Mouse (Mus musculus): ENCODE data around the gene Lnpep. TPM values are rescaled to one million over a fixed set of nuclear protein-coding genes. Genes with fewer than 3 reads are reported as not detected.
"Not testable (repeated sequence)": the region's sequence is repeated elsewhere in the genome, so short reads cannot be mapped to it uniquely, and the experiment has no call there.

Lnpep gene
- polyA plus RNA-seq, 1 experiment from 2014 or later: 3.2 TPM

- no peaks in the 10 kb centered on the region for H3K27me3 ChIP-seq
- peaks cover 11% of the 10 kb centered on the region for H3K36me3 ChIP-seq
- ATAC-seq (ENCODE audit: low read depth) (no peak), DNase-seq (no peak)
- H3K9ac ChIP-seq: no peak overlapping the region
- H3K27ac ChIP-seq: no peak overlapping the region
- 45% methylated on average over 3 of the region's 3 CpGs for WGBS (ENCODE audit: insufficient replicate concordance)
- no peak overlapping the region for H3K4me2 ChIP-seq
- H3K4me3 ChIP-seq (replicated peaks): no peak overlapping the region
- H3K4me1 ChIP-seq (replicated peaks): peaks cover 13% of the 10 kb centered on the region
- H3K9me3 ChIP-seq (replicated peaks): no peaks in the 10 kb centered on the region
Observed at GRCm38 (mm10) chr17:17581234-17581633, 43.6 kb downstream of the Lnpep start.

- Histone ChIP-seq H3K27ac (no peak overlapping the region), H3K4me3 (replicated peaks) (no peak overlapping the region), H3K4me2 (no peak overlapping the region), H3K4me1 (replicated peaks) (no peaks in the 10 kb centered on the region; the same call in 1 of the 2 replicates), H3K9me3 (replicated peaks) (no peaks in the 10 kb centered on the region), H3K27me3 (no peaks in the 10 kb centered on the region), H3K9ac (no peak overlapping the region), H3K36me3 (peaks cover 31% of the 10 kb centered on the region)
- ATAC-seq (ENCODE audit: low read depth): no peak
- DNase-seq: no peak
- whole genome bisulfite sequencing (ENCODE audit: insufficient replicate concordance): 83% methylated on average over 9 of the region's 9 CpGs
Observed at GRCm38 (mm10) chr17:17576399-17576798, 48.5 kb downstream of the Lnpep start.

GRCm38 (mm10) chr17:17567071-17567470 is 57.8 kb downstream of the Lnpep start:
- H3K4me1 ChIP-seq (replicated peaks): no peaks in the 10 kb centered on the region
- no peak overlapping the region for H3K4me3 ChIP-seq (replicated peaks)
- no peaks in the 10 kb centered on the region for H3K9me3 ChIP-seq (replicated peaks)
- WGBS (ENCODE audit: insufficient replicate concordance): 59% methylated on average over 3 of the region's 3 CpGs
- ATAC-seq (ENCODE audit: low read depth) (no peak), DNase-seq (no peak)
- H3K4me2 ChIP-seq: no peak overlapping the region
- H3K27ac ChIP-seq: no peak overlapping the region
- H3K27me3 ChIP-seq: no peaks in the 10 kb centered on the region
- H3K36me3 ChIP-seq: peaks cover 27% of the 10 kb centered on the region
- H3K9ac ChIP-seq: no peak overlapping the region

- no peaks in the 10 kb centered on the region for H3K4me1 ChIP-seq (replicated peaks)
- no peak overlapping the region for H3K4me2 ChIP-seq
- H3K9ac ChIP-seq: no peak overlapping the region
- H3K27me3 ChIP-seq: no peaks in the 10 kb centered on the region
- WGBS (ENCODE audit: insufficient replicate concordance): 74% methylated on average over 3 of the region's 3 CpGs
- no peak overlapping the region for H3K27ac ChIP-seq
- peaks cover 9% of the 10 kb centered on the region; the same call in 1 of the 2 replicates for H3K36me3 ChIP-seq
- DNase-seq (no peak), ATAC-seq (ENCODE audit: low read depth) (no peak)
- H3K4me3 ChIP-seq (replicated peaks): no peak overlapping the region
- H3K9me3 ChIP-seq (replicated peaks): no peaks in the 10 kb centered on the region
Observed at GRCm38 (mm10) chr17:17548958-17549357, 75.9 kb downstream of the Lnpep start.

- Histone ChIP-seq H3K4me1 (replicated peaks) (no peaks in the 10 kb centered on the region), H3K4me2 (no peak overlapping the region), H3K9ac (no peak overlapping the region), H3K9me3 (replicated peaks) (no peaks in the 10 kb centered on the region), H3K4me3 (replicated peaks) (no peak overlapping the region), H3K36me3 (peaks cover 34% of the 10 kb centered on the region), H3K27me3 (no peaks in the 10 kb centered on the region), H3K27ac (no peak overlapping the region)
- DNase-seq: no peak
- no peak for ATAC-seq (ENCODE audit: low read depth)
Observed at GRCm38 (mm10) chr17:17531338-17531737, 93.5 kb downstream of the Lnpep start.

GRCm38 (mm10) chr17:17516384-17517016 is 108.3 kb downstream of the Lnpep start:
- Histone ChIP-seq H3K36me3 (no peaks in the 10 kb centered on the region), H3K4me3 (replicated peaks) (no peak overlapping the region), H3K9me3 (replicated peaks) (no peaks in the 10 kb centered on the region), H3K27ac (no peak overlapping the region), H3K27me3 (no peaks in the 10 kb centered on the region), H3K9ac (no peak overlapping the region), H3K4me2 (no peak overlapping the region), H3K4me1 (replicated peaks) (no peaks in the 10 kb centered on the region)
- no peak for DNase-seq
- ATAC-seq (ENCODE audit: low read depth): no peak
- 64% methylated on average over 4 of the region's 4 CpGs for WGBS (ENCODE audit: insufficient replicate concordance)

GRCm38 (mm10) chr17:17506677-17507076 is 118.2 kb downstream of the Lnpep start:
- H3K9ac ChIP-seq: no peak overlapping the region
- 74% methylated on average over 10 of the region's 10 CpGs for WGBS (ENCODE audit: insufficient replicate concordance)
- no peak overlapping the region for H3K27ac ChIP-seq
- DNase-seq (no peak), ATAC-seq (ENCODE audit: low read depth) (no peak)
- no peaks in the 10 kb centered on the region for H3K27me3 ChIP-seq
- H3K9me3 ChIP-seq (replicated peaks): no peaks in the 10 kb centered on the region
- no peak overlapping the region for H3K4me3 ChIP-seq (replicated peaks)
- no peak overlapping the region for H3K4me2 ChIP-seq
- H3K4me1 ChIP-seq (replicated peaks): no peaks in the 10 kb centered on the region
- no peaks in the 10 kb centered on the region for H3K36me3 ChIP-seq

GRCm38 (mm10) chr17:17499278-17499677 is 125.6 kb downstream of the Lnpep start:
- ATAC-seq (ENCODE audit: low read depth): no peak
- 43% methylated on average over 3 of the region's 3 CpGs for WGBS (ENCODE audit: insufficient replicate concordance)
- Histone ChIP-seq H3K9ac (no peak overlapping the region), H3K4me1 (replicated peaks) (no peaks in the 10 kb centered on the region), H3K36me3 (no peaks in the 10 kb centered on the region), H3K27me3 (no peaks in the 10 kb centered on the region), H3K27ac (no peak overlapping the region), H3K4me2 (no peak overlapping the region), H3K4me3 (replicated peaks) (no peak overlapping the region), H3K9me3 (replicated peaks) (no peaks in the 10 kb centered on the region)
- DNase-seq: no peak

GRCm38 (mm10) chr17:17498848-17499247 is 126.0 kb downstream of the Lnpep start:
- no peak for DNase-seq
- Histone ChIP-seq H3K4me2 (no peak overlapping the region), H3K36me3 (no peaks in the 10 kb centered on the region), H3K27me3 (no peaks in the 10 kb centered on the region), H3K4me1 (replicated peaks) (no peaks in the 10 kb centered on the region), H3K27ac (no peak overlapping the region), H3K9me3 (replicated peaks) (no peaks in the 10 kb centered on the region), H3K4me3 (replicated peaks) (no peak overlapping the region), H3K9ac (no peak overlapping the region)
- WGBS (ENCODE audit: insufficient replicate concordance): 40% methylated on average over 1 of the region's 1 CpGs
- no peak for ATAC-seq (ENCODE audit: low read depth)

GRCm38 (mm10) chr17:17496730-17497129 is 128.1 kb downstream of the Lnpep start:
- H3K27ac ChIP-seq: no peak overlapping the region
- H3K9me3 ChIP-seq (replicated peaks): no peaks in the 10 kb centered on the region
- WGBS (ENCODE audit: insufficient replicate concordance): 81% methylated on average over 7 of the region's 7 CpGs
- H3K4me3 ChIP-seq (replicated peaks): no peak overlapping the region
- no peaks in the 10 kb centered on the region for H3K36me3 ChIP-seq
- no peak for DNase-seq
- H3K4me2 ChIP-seq: no peak overlapping the region
- no peak for ATAC-seq (ENCODE audit: low read depth)
- no peaks in the 10 kb centered on the region for H3K27me3 ChIP-seq
- no peak overlapping the region for H3K9ac ChIP-seq
- no peaks in the 10 kb centered on the region for H3K4me1 ChIP-seq (replicated peaks)

- H3K4me3 ChIP-seq (replicated peaks); H3K4me1 ChIP-seq (replicated peaks); H3K27ac ChIP-seq; DNase-seq; ATAC-seq (ENCODE audit: low read depth); H3K9ac ChIP-seq; H3K9me3 ChIP-seq (replicated peaks); H3K4me2 ChIP-seq; H3K36me3 ChIP-seq; H3K27me3 ChIP-seq: not testable (repeated sequence)
Observed at GRCm38 (mm10) chr17:17496234-17496633, 128.6 kb downstream of the Lnpep start.

- Histone ChIP-seq H3K36me3 (no peaks in the 10 kb centered on the region), H3K27ac (no peak overlapping the region), H3K27me3 (no peaks in the 10 kb centered on the region), H3K4me1 (replicated peaks) (no peaks in the 10 kb centered on the region), H3K9ac (no peak overlapping the region), H3K4me3 (replicated peaks) (no peak overlapping the region), H3K4me2 (no peak overlapping the region), H3K9me3 (replicated peaks) (no peaks in the 10 kb centered on the region)
- DNase-seq (no peak), ATAC-seq (ENCODE audit: low read depth) (no peak)
- WGBS (ENCODE audit: insufficient replicate concordance): 77% methylated on average over 8 of the region's 8 CpGs
Observed at GRCm38 (mm10) chr17:17492116-17492515, 132.7 kb downstream of the Lnpep start.
